Mouse (Mus musculus): ENCODE results near the gene Tmem135. TPM values are rescaled to one million over a fixed set of nuclear protein-coding genes. Genes with fewer than 3 reads are reported as not detected.
"Not testable (repeated sequence)": the region's sequence is repeated elsewhere in the genome, so short reads cannot be mapped to it uniquely, and the experiment has no call there.

The Tmem135 gene
- polyA plus RNA-seq, 1 experiment from 2014 or later, result 37.3 TPM

GRCm38 (mm10) chr7:89308238-89308637 is 95.8 kb downstream of the Tmem135 start:
- Histone ChIP-seq H3K4me2 (no peak overlapping the region), H3K4me3 (replicated peaks) (no peak overlapping the region), H3K27me3 (replicated peaks) (no peaks in the 10 kb centered on the region), H3K36me3 (peaks cover 8% of the 10 kb centered on the region; the same call in 1 of the 2 replicates), H3K27ac (no peak overlapping the region), H3K9ac (no peak overlapping the region), H3K4me1 (0 out of 2 replicates have a peak, but pooled peaks cover 6% of the 10 kb centered on the region), H3K9me3 (no peaks in the 10 kb centered on the region)
- no peak for ATAC-seq (ENCODE audit: insufficient read depth, low FRiP score, low read depth)
- WGBS, result 74% methylated on average over 11 of the region's 11 CpGs

GRCm38 (mm10) chr7:89306831-89307230 is 97.2 kb downstream of the Tmem135 start:
- 87% methylated on average over 6 of the region's 6 CpGs for WGBS

GRCm38 (mm10) chr7:89304958-89305357 is 99.1 kb downstream of the Tmem135 start:
- Histone ChIP-seq H3K27me3 (replicated peaks) (no peaks in the 10 kb centered on the region), H3K4me2 (no peak overlapping the region), H3K4me1 (0 out of 2 replicates have a peak, but pooled peaks cover 6% of the 10 kb centered on the region), H3K9ac (no peak overlapping the region), H3K27ac (no peak overlapping the region), H3K4me3 (replicated peaks) (no peak overlapping the region), H3K36me3 (peaks cover 3% of the 10 kb centered on the region; the same call in 1 of the 2 replicates), H3K9me3 (no peaks in the 10 kb centered on the region)
- 85% methylated on average over 3 of the region's 3 CpGs for WGBS
- ATAC-seq (ENCODE audit: insufficient read depth, low FRiP score, low read depth), result no peak

More at GRCm38 (mm10) chr7:89306831-89307230, 97.2 kb downstream of the Tmem135 start:
- Histone ChIP-seq H3K9ac (no peak overlapping the region), H3K36me3 (peaks cover 6% of the 10 kb centered on the region; the same call in 1 of the 2 replicates), H3K4me3 (replicated peaks) (no peak overlapping the region), H3K9me3 (no peaks in the 10 kb centered on the region), H3K4me1 (0 out of 2 replicates have a peak, but pooled peaks cover 6% of the 10 kb centered on the region), H3K27ac (no peak overlapping the region), H3K27me3 (replicated peaks) (no peaks in the 10 kb centered on the region), H3K4me2 (no peak overlapping the region)
- no peak for ATAC-seq (ENCODE audit: insufficient read depth, low FRiP score, low read depth)

GRCm38 (mm10) chr7:89303765-89304164 is 100.3 kb downstream of the Tmem135 start:
- no peaks in the 10 kb centered on the region for H3K27me3 ChIP-seq (replicated peaks)
- H3K9ac ChIP-seq, result no peak overlapping the region
- no peak for ATAC-seq (ENCODE audit: insufficient read depth, low FRiP score, low read depth)
- no peak overlapping the region for H3K27ac ChIP-seq
- 0 out of 2 replicates have a peak, but pooled peaks cover 4% of the 10 kb centered on the region for H3K4me1 ChIP-seq
- H3K4me3 ChIP-seq (replicated peaks), result no peak overlapping the region
- H3K9me3 ChIP-seq, result no peaks in the 10 kb centered on the region
- no peak overlapping the region for H3K4me2 ChIP-seq
- H3K36me3 ChIP-seq, result peaks cover 3% of the 10 kb centered on the region; the same call in 1 of the 2 replicates
- WGBS, result 96% methylated on average over 1 of the region's 1 CpGs

GRCm38 (mm10) chr7:89298911-89299458 is 105.0 kb downstream of the Tmem135 start:
- no peak overlapping the region for H3K4me2 ChIP-seq
- no peaks in the 10 kb centered on the region for H3K27me3 ChIP-seq (replicated peaks)
- H3K4me1 ChIP-seq, result no peaks in the 10 kb centered on the region
- H3K4me3 ChIP-seq (replicated peaks), result no peak overlapping the region
- H3K36me3 ChIP-seq, result peaks cover 6% of the 10 kb centered on the region; the same call in 1 of the 2 replicates
- 74% methylated on average over 1 of the region's 1 CpGs for WGBS
- no peak overlapping the region for H3K27ac ChIP-seq
- no peak for ATAC-seq (ENCODE audit: insufficient read depth, low FRiP score, low read depth)
- no peak overlapping the region for H3K9ac ChIP-seq
- H3K9me3 ChIP-seq, result no peaks in the 10 kb centered on the region

GRCm38 (mm10) chr7:89296941-89297340 is 107.1 kb downstream of the Tmem135 start:
- Histone ChIP-seq H3K9ac (no peak overlapping the region), H3K4me3 (replicated peaks) (no peak overlapping the region), H3K9me3 (no peaks in the 10 kb centered on the region), H3K4me1 (no peaks in the 10 kb centered on the region), H3K36me3 (peaks cover 3% of the 10 kb centered on the region; the same call in 1 of the 2 replicates), H3K27me3 (replicated peaks) (no peaks in the 10 kb centered on the region), H3K4me2 (no peak overlapping the region), H3K27ac (no peak overlapping the region)
- WGBS, result 94% methylated on average over 1 of the region's 1 CpGs
- ATAC-seq (ENCODE audit: insufficient read depth, low FRiP score, low read depth), result no peak

- no peak overlapping the region for H3K4me3 ChIP-seq (replicated peaks)
- 86% methylated on average over 7 of the region's 7 CpGs for WGBS
- ATAC-seq (ENCODE audit: insufficient read depth, low FRiP score, low read depth), result no peak
- no peak overlapping the region for H3K4me2 ChIP-seq
- H3K27ac ChIP-seq, result no peak overlapping the region
- H3K36me3 ChIP-seq, result peaks cover 5% of the 10 kb centered on the region; the same call in 1 of the 2 replicates
- no peaks in the 10 kb centered on the region for H3K9me3 ChIP-seq
- H3K9ac ChIP-seq, result no peak overlapping the region
- no peaks in the 10 kb centered on the region for H3K27me3 ChIP-seq (replicated peaks)
- no peaks in the 10 kb centered on the region for H3K4me1 ChIP-seq
Observed at GRCm38 (mm10) chr7:89282664-89283063, 121.4 kb downstream of the Tmem135 start.

- H3K27ac ChIP-seq; H3K4me1 ChIP-seq; H3K4me3 ChIP-seq (replicated peaks); H3K4me2 ChIP-seq; H3K9ac ChIP-seq; H3K27me3 ChIP-seq (replicated peaks); H3K36me3 ChIP-seq; H3K9me3 ChIP-seq; ATAC-seq (ENCODE audit: insufficient read depth, low FRiP score, low read depth): not testable (repeated sequence)
Observed at GRCm38 (mm10) chr7:89270438-89270837, 133.6 kb downstream of the Tmem135 start.

- Histone ChIP-seq H3K27ac (no peak overlapping the region), H3K27me3 (replicated peaks) (no peaks in the 10 kb centered on the region), H3K9me3 (no peaks in the 10 kb centered on the region), H3K9ac (no peak overlapping the region), H3K4me3 (replicated peaks) (no peak overlapping the region), H3K4me2 (no peak overlapping the region), H3K4me1 (no peaks in the 10 kb centered on the region), H3K36me3 (no peaks in the 10 kb centered on the region)
- 83% methylated on average over 6 of the region's 6 CpGs for WGBS
- no peak for ATAC-seq (ENCODE audit: insufficient read depth, low FRiP score, low read depth)
Observed at GRCm38 (mm10) chr7:89269826-89270225, 134.2 kb downstream of the Tmem135 start.

GRCm38 (mm10) chr7:89267542-89267941 is 136.5 kb downstream of the Tmem135 start:
- H3K9ac ChIP-seq, result no peak overlapping the region
- 60% methylated on average over 1 of the region's 1 CpGs for WGBS
- H3K36me3 ChIP-seq, result no peaks in the 10 kb centered on the region
- H3K4me1 ChIP-seq, result no peaks in the 10 kb centered on the region
- H3K27me3 ChIP-seq (replicated peaks), result no peaks in the 10 kb centered on the region
- H3K27ac ChIP-seq, result no peak overlapping the region
- ATAC-seq (ENCODE audit: insufficient read depth, low FRiP score, low read depth), result no peak
- H3K9me3 ChIP-seq, result no peaks in the 10 kb centered on the region
- no peak overlapping the region for H3K4me3 ChIP-seq (replicated peaks)
- H3K4me2 ChIP-seq, result no peak overlapping the region

- no peak for ATAC-seq (ENCODE audit: insufficient read depth, low FRiP score, low read depth)
- no peak overlapping the region for H3K4me3 ChIP-seq (replicated peaks)
- no peaks in the 10 kb centered on the region for H3K4me1 ChIP-seq
- no peak overlapping the region; the same call in 1 of the 2 replicates for H3K27ac ChIP-seq
- H3K9me3 ChIP-seq, result no peaks in the 10 kb centered on the region
- no peak overlapping the region for H3K9ac ChIP-seq
- 85% methylated on average over 7 of the region's 7 CpGs for WGBS
- H3K36me3 ChIP-seq, result no peaks in the 10 kb centered on the region
- H3K4me2 ChIP-seq, result no peak overlapping the region
- no peaks in the 10 kb centered on the region for H3K27me3 ChIP-seq (replicated peaks)
Observed at GRCm38 (mm10) chr7:89266017-89266760, 137.8 kb downstream of the Tmem135 start.

GRCm38 (mm10) chr7:89260966-89261365 is 143.1 kb downstream of the Tmem135 start:
- H3K27me3 ChIP-seq (replicated peaks), result no peaks in the 10 kb centered on the region
- H3K4me1 ChIP-seq, result no peaks in the 10 kb centered on the region
- no peaks in the 10 kb centered on the region for H3K36me3 ChIP-seq
- H3K27ac ChIP-seq, result no peak overlapping the region
- no peak for ATAC-seq (ENCODE audit: insufficient read depth, low FRiP score, low read depth)
- H3K9me3 ChIP-seq, result no peaks in the 10 kb centered on the region
- H3K4me2 ChIP-seq, result no peak overlapping the region
- no peak overlapping the region for H3K9ac ChIP-seq
- H3K4me3 ChIP-seq (replicated peaks), result no peak overlapping the region

Data from stomach, embryonic 15.5 days (tissue).